Mouse (Mus musculus) adrenal gland, postnatal 14 days (tissue): ENCODE data around the gene Arhgap23. TPM values are rescaled to one million over a fixed set of nuclear protein-coding genes. Genes with fewer than 3 reads are reported as not detected.

Experiments used
- DNase-seq: peaks from one replicate; pipeline ENCODE4 v3.0.0; 2021; ENCODE audit warnings: mixed read lengths
- long read RNA-seq, 2 experiments: library from polyadenylated mRNA; stranded (forward); transcript quantifications; one replicate each; pipeline ENCODE4 v2.0.0; 2021
- total RNA-seq: library from RNA; stranded (reverse); gene quantifications from 2 replicates; pipeline ENCODE4 v1.2.3, GENCODE M21; 2021

Gene Arhgap23
- 31.4 and 32.8 TPM in 2 replicates for total RNA-seq
- long read RNA-seq, experiment 1, full-length matches to known transcripts = 1 of 25 reads
- long read RNA-seq, experiment 1, partial matches to known transcripts = 16 of 25 reads
- long read RNA-seq, experiment 1, other reads (novel, unspliced or antisense) = 8 of 25 reads
- long read RNA-seq, experiment 2, full-length matches to known transcripts = 1 of 25 reads
- long read RNA-seq, experiment 2, partial matches to known transcripts = 5 of 25 reads
- long read RNA-seq, experiment 2, other reads (novel, unspliced or antisense) = 19 of 25 reads

DNA sequence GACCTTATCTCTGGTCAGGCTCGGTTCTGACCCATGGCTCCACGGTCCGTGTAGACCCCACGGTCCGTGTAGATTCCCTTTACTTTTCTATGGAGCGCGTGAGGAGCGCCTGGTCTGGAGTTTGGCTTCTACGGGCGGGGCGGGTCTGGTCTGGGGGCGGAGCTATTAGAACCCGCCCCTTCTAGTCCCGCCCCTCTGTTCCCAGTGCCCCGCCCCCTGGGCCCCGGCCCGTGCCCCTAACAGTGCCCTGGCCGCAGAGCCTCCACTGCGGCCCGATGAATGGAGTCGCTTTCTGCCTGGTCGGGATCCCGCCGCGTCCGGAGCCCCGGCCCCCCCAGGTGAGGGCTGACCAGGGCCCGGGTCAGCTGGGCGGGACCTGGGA lies at the start of gene Arhgap23:
Gene Arhgap23, plus strand, starts transcription at position 204 of the 382 bp plus-strand sequence.
- DNase-seq = peak; percentile 91

- DNase-seq = no peak
Measured at GRCm38 (mm10) chr11:97365556-97365955, 49.8 kb upstream of the Arhgap23 start.

DNA sequence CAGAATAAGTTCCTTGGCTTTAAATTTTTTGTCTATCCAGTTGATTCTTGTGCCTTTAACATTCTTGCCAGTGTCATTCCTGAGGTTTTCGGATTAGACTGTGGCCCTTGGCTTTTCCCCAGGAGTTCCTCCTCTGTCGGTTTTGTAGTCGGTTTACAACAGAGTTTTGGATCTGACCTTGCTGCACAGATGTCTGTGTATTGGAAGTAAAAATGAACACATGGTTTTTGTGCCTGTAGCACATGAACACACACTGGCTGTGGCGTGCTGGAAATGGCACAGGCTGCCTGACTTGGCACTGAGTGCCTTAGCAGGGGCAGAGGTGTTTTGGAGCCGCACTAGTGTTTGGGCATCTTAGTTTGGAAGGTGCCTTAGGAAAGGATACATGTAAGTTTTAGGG lies 46.8 kb upstream of the Arhgap23 start:
- no peak for DNase-seq

- DNase-seq = peak; percentile 37
Measured at GRCm38 (mm10) chr11:97370329-97371091, 44.8 kb upstream of the Arhgap23 start.

DNA sequence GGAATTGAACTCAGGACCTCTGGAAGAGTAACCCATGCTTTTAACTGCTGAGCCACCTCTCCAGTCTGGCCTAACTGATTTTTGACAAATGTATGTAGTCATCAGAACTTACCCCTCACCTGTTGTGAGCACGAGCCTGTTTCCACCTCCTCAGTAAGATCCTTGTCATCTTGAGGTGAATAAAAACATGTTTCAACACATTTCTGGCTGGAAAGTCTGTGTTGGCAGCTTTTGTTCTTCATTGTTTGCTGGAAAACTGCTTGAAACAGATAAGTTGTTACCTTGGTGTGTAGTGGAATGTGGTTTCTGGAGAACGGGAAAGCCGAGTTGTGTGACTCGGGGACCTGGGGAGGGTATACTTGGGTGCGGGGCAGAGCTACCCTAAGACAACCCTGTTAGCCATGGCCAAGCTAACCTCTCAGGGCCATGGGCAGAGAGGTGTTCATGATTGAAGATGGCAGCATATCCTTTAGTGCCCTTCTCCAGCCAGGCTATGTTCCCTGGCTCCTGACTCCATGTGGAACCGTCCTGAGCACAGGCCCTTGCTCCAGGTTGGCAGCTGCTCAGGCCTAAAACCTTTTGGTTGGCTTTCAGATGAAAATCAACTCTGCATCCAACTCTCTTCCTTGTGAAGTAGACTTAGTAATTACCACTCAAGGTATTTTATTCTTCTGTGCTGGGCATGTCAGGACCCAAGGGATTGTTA lies 43.0 kb upstream of the Arhgap23 start:
- DNase-seq = no peak

GRCm38 (mm10) chr11:97373402-97373801 lies 41.9 kb upstream of the Arhgap23 start:
- no peak for DNase-seq

DNA sequence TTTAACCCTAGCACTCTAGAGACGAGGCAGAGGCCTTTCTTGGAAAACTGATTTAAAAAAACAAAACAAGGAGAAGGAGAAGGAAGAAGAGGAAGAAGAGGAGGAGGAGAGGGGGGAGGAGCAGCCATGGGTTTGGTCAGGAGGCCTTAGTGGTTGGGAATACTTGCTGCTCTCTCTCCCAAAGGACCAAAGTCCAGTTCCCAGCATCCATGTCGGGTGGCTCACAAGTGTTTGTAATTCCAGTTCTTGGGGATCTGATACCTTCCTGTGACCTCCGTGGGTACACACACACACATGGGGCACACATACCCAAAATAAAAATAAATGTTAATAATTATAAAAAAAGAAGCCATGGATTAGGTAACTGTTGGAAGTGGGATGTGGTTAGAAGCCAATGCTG lies 35.3 kb upstream of the Arhgap23 start:
- DNase-seq = no peak

DNA sequence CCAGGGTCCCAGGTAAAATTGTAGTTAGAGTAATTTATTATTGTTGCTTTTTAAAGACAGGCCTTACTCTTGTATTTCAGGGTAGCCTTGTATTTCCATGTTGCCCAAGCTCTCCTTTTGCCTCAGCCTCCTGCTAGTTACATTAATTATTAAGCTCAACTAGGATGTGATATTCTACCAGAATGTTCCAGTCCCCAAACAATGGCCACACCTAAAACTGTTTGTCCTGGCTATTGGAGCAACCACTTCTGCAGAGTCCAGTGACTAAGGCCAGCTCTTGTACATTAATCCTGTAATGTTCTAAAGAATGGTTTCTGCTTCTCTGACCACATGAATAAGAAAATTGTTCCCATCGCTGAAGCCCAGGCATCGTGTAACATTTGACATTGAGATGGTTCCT lies 32.3 kb upstream of the Arhgap23 start:
- DNase-seq = no peak

DNA sequence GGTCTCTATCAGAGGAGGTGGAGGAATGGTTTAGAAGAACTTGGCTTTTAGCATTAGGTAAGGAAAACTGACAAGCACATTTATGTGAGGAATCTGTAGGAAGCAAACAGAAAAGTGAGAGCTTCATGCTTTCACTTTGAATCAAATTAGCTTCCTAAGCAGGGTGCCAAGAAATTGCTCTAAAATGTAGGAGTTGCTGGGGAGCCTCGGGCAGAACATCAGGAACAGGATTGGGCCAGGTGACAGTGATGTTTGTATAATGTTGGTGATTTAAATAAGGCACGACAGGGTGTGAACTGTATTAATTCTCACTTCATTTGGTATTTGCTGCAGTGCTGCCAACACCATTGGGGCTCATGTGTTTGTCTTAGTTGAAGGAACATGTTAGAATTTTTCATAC lies 31.6 kb upstream of the Arhgap23 start:
- DNase-seq = no peak

DNA sequence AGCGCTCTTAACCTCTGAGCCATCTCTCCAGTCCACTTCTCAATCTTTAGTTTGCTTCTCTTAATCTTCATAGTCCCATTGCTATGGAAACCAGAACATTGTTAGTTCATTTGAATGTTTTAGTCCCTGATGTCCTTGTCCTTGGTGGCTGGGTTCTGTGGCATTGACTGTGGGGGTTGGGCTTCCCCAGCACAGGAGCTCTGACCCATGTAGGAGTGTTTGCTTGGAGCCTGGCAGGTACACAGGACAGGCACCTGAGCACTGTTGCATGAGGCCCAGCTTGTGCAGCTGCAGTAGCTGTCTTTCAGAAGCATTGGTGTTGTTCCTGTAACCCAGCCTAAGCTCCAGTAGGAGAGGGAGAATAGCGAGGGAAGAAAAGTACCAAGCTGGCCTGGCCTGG lies 27.5 kb upstream of the Arhgap23 start:
- peak; percentile 70 for DNase-seq

DNA sequence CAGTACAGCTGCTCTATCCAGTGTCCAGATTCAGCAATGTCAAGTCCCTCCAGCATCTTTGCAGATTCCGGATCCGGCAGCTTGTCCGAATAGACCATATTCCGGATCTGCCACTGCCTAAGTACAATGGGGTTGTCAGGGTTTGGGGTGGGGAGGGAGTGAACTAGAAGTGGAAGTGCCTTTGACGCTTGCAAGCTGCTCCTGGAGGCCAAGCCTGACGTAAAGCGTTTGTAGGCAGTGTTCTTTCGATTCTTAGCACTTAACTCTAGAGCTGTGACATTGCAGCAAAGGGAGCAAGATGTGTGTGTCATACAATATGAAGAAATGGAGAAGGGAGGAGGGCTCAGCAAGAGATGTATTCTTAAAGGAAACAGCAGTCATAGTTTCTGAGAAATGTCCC lies 26.2 kb upstream of the Arhgap23 start:
- DNase-seq = no peak

GRCm38 (mm10) chr11:97393658-97394057 lies 21.7 kb upstream of the Arhgap23 start:
- DNase-seq = no peak

- DNase-seq = no peak
Measured at GRCm38 (mm10) chr11:97394146-97394545, 21.2 kb upstream of the Arhgap23 start.

DNA sequence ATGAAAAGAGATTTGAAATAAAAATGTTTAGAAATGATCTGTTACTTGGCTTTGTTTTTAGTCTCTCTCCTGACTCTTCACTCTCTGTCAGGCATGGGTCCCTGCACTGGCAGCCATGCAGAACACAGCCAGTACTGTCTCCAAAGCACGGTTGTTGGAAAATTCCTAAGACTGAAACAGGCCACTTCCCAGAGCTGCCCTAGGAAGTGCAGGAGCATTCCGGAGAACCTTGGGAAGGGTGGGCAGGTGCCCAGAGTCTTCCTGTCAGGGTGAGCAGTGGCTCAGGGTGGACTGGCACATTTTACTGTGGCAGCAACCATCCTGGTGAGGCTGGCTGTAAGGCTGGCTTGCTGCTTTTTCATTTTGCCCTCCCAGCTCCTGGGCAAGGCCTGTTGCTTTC lies 16.8 kb upstream of the Arhgap23 start:
- DNase-seq = no peak

DNA sequence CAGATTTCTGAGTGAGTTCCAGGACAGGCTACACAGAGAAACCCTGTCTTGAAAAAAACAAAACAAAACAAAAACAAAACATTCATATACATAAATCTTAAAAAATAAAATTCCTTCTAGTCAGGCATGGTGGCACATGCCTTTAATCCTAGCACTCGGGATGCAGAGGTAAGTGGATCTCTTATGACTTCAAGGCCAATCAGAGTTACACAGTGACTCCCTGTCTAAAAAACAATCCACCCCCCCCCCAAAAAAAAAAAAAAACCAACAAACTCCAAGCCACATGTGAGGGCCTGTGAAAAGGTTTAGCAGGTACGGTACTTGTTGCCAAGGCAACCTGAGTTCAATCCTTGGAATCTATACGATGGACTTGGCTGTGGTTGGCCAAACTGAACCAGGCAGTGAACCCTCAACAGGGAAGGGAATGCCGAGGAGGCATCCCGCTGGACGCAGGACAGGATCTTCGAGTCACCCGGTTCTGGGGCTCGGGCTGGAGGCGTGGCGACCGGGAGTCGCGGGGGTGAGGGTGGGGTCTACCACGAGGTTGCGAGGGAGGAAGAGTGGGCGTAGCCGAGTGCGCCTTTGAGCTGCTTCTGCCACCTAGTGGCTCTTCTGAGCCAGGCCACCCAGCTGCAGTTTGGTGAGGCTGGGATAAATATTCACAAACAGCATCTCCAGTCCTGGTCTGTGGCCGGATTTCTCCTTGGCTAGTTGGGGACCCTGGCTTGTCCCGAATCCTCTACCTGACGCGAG lies 15.2 kb upstream of the Arhgap23 start:
- peak; percentile 91 for DNase-seq

- peak; percentile 49 for DNase-seq
Measured at GRCm38 (mm10) chr11:97401082-97401481, 14.3 kb upstream of the Arhgap23 start.

GRCm38 (mm10) chr11:97401686-97402435 lies 13.5 kb upstream of the Arhgap23 start:
- DNase-seq = no peak

GRCm38 (mm10) chr11:97402746-97403145 lies 12.6 kb upstream of the Arhgap23 start:
- no peak for DNase-seq

- DNase-seq = no peak
Measured at GRCm38 (mm10) chr11:97403614-97404183, 11.6 kb upstream of the Arhgap23 start.

- DNase-seq = peak; percentile 73
Measured at GRCm38 (mm10) chr11:97404184-97404760, 11.1 kb upstream of the Arhgap23 start.

GRCm38 (mm10) chr11:97404761-97405190 lies 10.6 kb upstream of the Arhgap23 start:
- no peak for DNase-seq
